In genomic region chr2:24366214-24366975, GRCm38 (mm10) we compare ENCODE assay signal across 14 mouse cellular contexts. TPM values are rescaled to one million over a fixed set of nuclear protein-coding genes. Genes with fewer than 3 reads are reported as not detected.
A peak's percentile ranks its signal among the peaks of the same experiment; 100 is the strongest.
DNase-seq lines count a peak whose midpoint lies in the region; ATAC-seq lines count a peak whose summit lies in the region.
"Had no signal": no experiment of that assay in that cellular context is flagged by ENCODE, and none has a peak within 500 bp of the region (broad histone marks: within the 10 kb centered on the region; RNA-seq: fewer than 3 reads in every experiment).

No protein-coding gene starts in this region.

- peak; percentile 68 for DNase-seq in heart, adult 11 months
- no peak for DNase-seq in heart, adult 18-20 months
- peak; percentile 16 for DNase-seq in A20 (ENCODE audit: low read depth, low spot score)
- no peak for DNase-seq in adrenal gland, adult (ENCODE audit: inconsistent age in 2 of 2, low spot score in 1 of 2)
- no peak for DNase-seq in adrenal gland, postnatal 10 days
- DNase-seq in layer of hippocampus, adult 9-10 months (ENCODE audit: low spot score): no peak
- DNase-seq: adrenal gland, adult 8-10 months; kidney, adult 11 months; retina, postnatal 1 day had no signal

- peak; percentile 57 for ATAC-seq in common myeloid progenitor, adult 5-6 weeks (replicated peaks; ENCODE audit: low read depth, poor library complexity, severe bottlenecking)
- peak; percentile 56 for ATAC-seq in megakaryocyte-erythroid progenitor cell, adult 5-6 weeks (replicated peaks; ENCODE audit: low FRiP score, low TSS enrichment, poor library complexity, severe bottlenecking)

RNA-seq across cellular contexts. Expression of gene Psd4, which starts 1.0 kb away (rescaled TPM):
- 1 to 10 TPM; 1.0 to 3.1 TPM for total RNA-seq in heart, adult 18-20 months (2021)
- total RNA-seq in common myeloid progenitor, adult 5-6 weeks (2017): 58.1 and 59.1 TPM in 2 replicates
- total RNA-seq in megakaryocyte-erythroid progenitor cell, adult 5-6 weeks (2014; fragmentation: Nextera tagmentation): 43.9 and 50.2 TPM in 2 replicates
- 32.4 and 38.5 TPM in 2 replicates for total RNA-seq in megakaryocyte-erythroid progenitor cell, adult 5-6 weeks (2017)
- total RNA-seq in adrenal gland, postnatal 10 days (2021): 1 to 10 TPM; 4.2 to 6.7 TPM

RNA-seq across cellular contexts. Expression of gene Il1rn, which starts 29.7 kb away (rescaled TPM):
- under 1 TPM in 1 of 2 experiments, not detected in 1; 0.41 TPM for total RNA-seq in heart, adult 18-20 months (2021)
- total RNA-seq in common myeloid progenitor, adult 5-6 weeks (2017): 0.41 TPM in 1 of 2 replicates, not detected in the other
- 1.6 TPM in 1 of 2 replicates, not detected in the other for total RNA-seq in megakaryocyte-erythroid progenitor cell, adult 5-6 weeks (2014; fragmentation: Nextera tagmentation)
- total RNA-seq in megakaryocyte-erythroid progenitor cell, adult 5-6 weeks (2017): not detected in 2 replicates
- 1 to 10 TPM; 2.0 to 6.2 TPM for total RNA-seq in adrenal gland, postnatal 10 days (2021)
- total RNA-seq: gastrocnemius, adult 8-10 months; heart, postnatal 25 days; layer of hippocampus, postnatal 10 days had no signal

Comparison
In these comparisons a context has a peak if more than half of its experiments do, and no peak if none do; other contexts are left out.
1. DNase-seq: peak in heart, adult 11 months (single experiment) and A20 (single experiment); none in heart, adult 18-20 months (0 of 2), adrenal gland, adult (0 of 2), adrenal gland, postnatal 10 days (single experiment) and layer of hippocampus, adult 9-10 months (single experiment).